Mouse (Mus musculus) T-cell, adult 2 months (primary cell): ENCODE data around the gene Kbtbd13.
"Not testable (repeated sequence)": the region's sequence is repeated elsewhere in the genome, so short reads cannot be mapped to it uniquely, and the experiment has no call there.

ENCODE experiments used
- DNase-seq: peaks from one replicate; pipeline ENCODE4 v3.0.0; 2022; ENCODE audit warnings: low spot score

Kbtbd13 gene

DNA sequence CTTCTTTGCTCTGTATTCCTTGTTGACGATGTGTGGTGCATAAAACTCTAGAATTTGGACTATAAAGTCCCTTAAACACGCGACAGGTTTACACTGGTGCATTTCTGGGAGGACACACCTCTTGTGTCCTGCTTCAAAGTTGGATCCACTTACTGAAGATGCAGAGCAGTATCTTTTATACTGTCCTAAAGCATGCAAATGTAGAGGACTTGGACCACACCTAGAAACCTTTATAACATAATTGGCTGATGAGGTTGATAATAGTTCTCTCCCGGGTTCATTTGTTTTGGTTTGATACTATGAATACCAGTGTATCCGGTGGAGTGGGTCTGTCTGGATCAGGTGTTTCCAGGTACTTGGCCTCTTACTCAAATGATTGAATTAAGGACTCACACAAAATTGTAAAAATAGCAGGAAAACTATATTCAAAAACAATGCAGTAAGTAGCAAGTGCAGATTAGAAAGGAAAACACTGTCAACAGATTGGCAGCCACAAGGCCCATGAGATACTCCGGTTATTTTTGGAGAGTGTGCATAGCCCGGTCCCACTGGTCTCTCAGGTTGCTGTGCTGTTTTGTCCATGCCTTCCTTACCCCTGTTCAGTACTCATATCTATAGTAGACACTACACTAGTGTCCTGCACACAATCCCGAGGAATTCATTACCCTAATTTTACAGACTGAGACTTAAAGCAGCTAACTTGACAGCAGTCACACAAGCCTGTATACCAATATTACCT, 44.2 kb downstream of the Kbtbd13 start:
- no peak for DNase-seq

DNA sequence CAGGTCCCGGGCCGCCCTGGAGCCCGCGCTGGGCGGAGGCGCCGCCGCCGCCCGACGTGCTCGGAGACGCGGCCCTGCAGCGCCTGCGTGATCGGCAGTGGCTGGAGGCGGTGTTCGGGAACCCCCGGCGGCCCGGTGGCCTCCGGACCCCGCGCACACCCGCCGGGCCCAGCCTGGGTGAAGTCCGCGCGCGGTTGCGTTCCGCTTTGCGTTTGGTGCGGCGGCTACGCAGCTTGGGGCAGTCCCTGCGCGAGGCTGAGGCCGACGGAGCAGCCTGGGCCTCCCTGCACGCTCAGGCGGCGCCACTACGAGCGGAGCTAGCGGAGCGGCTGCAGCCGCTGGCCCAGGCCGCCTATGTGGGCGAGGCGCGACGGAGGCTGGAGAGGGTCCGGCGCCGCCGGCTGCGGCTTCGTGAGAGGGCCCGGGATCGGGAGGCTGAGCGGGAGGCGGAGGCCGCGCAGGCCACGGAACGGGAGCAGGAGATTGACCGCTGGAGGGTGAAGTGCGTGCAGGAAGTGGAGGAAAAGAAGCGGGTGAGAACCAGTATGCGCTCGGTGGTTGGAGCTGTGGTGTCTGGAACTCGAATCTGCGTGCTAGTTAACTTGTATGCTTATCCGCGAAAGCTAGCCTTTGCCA, 44.9 kb downstream of the Kbtbd13 start:
- DNase-seq, result peak; percentile 51

DNA sequence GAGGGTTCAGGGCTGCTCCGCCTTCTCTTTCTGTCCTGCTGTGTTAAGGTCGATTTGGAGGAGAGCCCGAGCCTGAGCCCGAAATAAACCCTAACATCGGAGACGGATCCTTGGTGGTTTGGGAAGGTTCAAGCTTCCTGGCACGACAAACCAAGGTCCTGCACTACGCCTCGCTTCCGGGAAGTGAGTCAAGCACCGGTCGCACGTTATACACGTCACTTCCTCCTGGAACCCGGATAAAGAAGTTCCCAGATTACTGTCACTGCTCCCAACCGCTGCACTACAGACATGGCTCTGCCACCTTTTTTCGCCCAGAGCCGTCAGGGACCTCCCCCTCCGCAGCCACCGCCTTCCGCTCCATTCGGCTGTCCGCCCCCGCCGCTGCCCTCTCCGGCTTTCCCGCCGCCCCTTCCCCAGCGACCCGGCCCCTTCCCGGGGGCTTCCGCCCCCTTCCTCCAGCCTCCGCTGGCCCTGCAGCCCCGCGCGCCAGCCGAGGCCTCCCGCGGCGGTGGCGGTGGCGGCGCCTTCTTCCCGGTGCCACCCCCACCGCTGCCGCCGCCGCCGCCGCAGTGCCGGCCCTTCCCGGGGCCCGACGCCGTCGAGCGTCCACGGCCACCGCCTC, 45.5 kb downstream of the Kbtbd13 start, which contains the start of gene Pdcd7:
Pdcd7 (plus strand) TSS at position 251 of the 622 bp plus-strand sequence.
- DNase-seq, result peak; percentile 91

DNA sequence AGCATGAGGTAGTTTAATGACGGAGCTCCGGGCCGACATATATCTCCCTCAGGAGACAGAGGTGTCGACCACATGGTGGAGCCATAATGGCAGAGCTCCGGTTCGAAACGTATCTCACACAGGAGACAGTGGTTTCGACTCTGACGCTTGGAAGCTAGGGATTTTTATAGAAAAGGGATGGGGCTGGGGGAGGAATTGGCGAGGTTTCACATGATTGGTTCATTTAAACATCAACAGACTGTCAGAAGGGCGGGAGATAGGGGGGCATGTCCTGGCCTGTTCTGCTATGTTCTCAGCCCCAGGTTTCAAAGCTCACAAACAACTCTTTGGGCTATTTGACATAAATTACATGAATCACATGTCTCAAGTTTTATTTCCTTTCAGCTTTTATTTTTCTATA, 46.0 kb downstream of the Kbtbd13 start:
- not testable (repeated sequence) for DNase-seq

DNA sequence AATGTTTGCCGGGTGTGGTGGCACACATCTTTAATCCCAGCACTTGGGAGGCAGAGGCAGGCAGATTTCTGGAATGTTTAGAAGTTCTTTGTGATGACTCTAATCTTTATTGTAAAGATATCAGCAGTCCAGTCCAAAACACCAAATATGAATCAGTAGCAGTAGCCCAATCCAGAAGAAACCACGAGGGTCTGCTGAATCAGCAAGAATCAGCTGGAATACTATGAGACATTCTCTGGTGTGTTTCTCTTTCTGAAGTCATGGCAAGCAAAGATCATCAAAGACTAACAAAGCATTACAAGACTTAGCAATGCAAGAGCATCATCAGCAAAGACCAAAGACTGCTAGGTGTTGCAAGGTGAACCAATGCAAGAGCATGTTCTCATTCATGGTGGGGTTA, 51.0 kb downstream of the Kbtbd13 start:
- no peak for DNase-seq

GRCm38 (mm10) chr9:65339146-65339545, 52.3 kb downstream of the Kbtbd13 start:
- DNase-seq, result no peak
